Mouse (Mus musculus) cerebellum, adult 11-12 months (tissue): ENCODE measurements at regions not wholly inside any gene's neighbourhood (a gene's known extent, or its start where the extent isn't known, plus 50 kb on each side); places are given as distances from the start of the nearest gene placed in this dataset.

Source experiments
- DNase-seq: peaks from one replicate; pipeline ENCODE4 v3.0.0; 2022

- DNase-seq: no peak
Observed at GRCm38 (mm10) chr12:104562961-104563360, 89.8 kb upstream of the Gsc start.

- no peak for DNase-seq
Observed at GRCm38 (mm10) chr12:104560934-104561565, 87.9 kb upstream of the Gsc start.

GRCm38 (mm10) chr12:104557761-104558160 lies 84.6 kb upstream of the Gsc start:
- peak; percentile 91 for DNase-seq

- peak; percentile 20 for DNase-seq
Observed at GRCm38 (mm10) chr12:104557307-104557706, 84.2 kb upstream of the Gsc start.

GRCm38 (mm10) chr12:104548586-104548985 lies 75.5 kb upstream of the Gsc start:
- DNase-seq: no peak

- no peak for DNase-seq
Observed at GRCm38 (mm10) chr12:104547561-104547960, 74.4 kb upstream of the Gsc start.

GRCm38 (mm10) chr12:104545993-104546769 lies 73.1 kb upstream of the Gsc start:
- no peak for DNase-seq

GRCm38 (mm10) chr12:104539911-104540310 lies 66.8 kb upstream of the Gsc start:
- DNase-seq: no peak

- no peak for DNase-seq
Observed at GRCm38 (mm10) chr12:104538436-104538835, 65.3 kb upstream of the Gsc start.

GRCm38 (mm10) chr12:104531512-104532447 lies 58.6 kb upstream of the Gsc start:
- DNase-seq: no peak

- no peak for DNase-seq
Observed at GRCm38 (mm10) chr12:104530586-104530985, 57.5 kb upstream of the Gsc start.
